Mouse (Mus musculus): ENCODE measurements at regions not wholly inside any gene's neighbourhood (a gene's known extent, or its start where the extent isn't known, plus 50 kb on each side); places are given as distances from the start of the nearest gene placed in this dataset.

DNA sequence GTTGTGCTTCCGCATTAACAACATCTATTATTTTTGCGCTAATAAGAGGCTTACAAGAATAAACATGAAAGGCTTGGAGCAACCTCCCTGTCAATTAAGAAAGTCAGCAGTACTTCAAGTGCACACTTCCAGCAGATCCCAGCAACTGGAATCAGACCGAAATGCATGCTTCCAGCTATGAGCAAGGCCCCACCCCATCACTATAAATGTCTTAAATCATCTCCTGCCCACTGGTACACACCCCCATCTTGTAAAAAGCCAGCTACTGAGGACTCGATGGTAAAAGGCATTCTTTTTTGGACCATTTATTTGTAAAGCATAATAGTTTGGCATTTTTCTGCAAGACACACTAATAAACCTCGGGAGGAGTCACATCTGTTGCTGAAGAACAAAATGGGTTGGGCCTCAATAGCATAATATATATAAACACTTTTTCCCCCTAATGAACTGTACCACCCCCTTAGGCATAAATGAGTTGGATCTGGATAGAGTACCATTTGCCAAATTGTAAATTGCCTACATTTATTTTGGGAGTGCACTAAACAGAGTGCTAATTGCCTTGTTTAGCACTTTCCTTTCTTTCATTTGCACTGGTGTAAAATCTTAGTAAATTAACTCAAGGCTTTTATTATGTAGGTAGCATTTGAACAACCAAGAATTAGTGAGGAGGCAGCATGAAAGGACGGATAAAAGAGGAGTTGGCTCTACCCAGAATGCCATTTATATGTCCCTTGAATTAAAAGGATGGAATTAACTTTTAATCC is 371.8 kb downstream of the Nr2f2 start:
- no peak for TF ChIP-seq GATA1 (IDR thresholded peaks at IDR 0.05; ENCODE audit: low read length)
- no peak for TF ChIP-seq TAL1 (IDR thresholded peaks at IDR 0.05; ENCODE audit: low read length)

All from erythroblast, embryonic 14.5 days (primary cell).